Mouse (Mus musculus): ENCODE results near the gene Pak6.

DNA sequence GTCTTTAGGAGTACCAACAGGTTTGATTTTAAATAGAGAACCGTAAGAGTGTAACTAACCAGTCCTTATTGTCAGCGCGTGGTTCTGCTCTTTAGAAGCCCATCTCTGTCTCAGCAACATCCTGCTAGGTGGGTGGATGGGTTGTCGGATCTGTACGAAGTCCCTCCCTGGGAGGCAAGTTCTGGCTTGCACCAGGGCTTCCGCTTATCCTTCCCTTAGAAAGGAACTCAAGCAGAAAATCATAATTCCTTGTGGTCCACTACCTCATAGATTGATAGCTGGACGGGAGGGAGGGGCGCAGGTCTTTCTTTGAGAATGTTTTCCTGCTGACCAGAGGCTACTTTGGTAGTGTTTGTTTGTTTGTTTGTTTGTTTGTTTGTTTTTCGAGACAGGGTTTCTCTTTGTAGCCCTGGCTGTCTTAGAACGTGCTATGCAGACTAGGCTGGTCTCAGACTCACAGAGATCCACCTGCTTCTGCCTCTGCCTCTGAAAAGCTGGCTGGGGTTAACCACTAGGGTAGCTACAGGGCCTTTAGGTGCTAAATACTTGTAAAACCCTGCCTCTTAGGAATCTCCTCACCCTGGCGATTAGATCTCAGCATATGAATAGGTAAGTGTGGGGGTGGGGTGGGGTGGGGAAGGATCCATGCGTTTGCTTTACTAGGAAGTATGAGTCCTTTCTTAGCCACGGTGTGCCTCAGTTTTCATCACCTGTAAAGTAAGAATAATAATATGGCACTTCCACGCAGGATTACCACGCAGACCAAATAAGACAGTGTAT, 10.8 kb downstream of the Pak6 start:
- TF ChIP-seq POLR2A (IDR thresholded peaks at IDR 0.05; ENCODE audit: insufficient read length, low read depth) (no peak), CEBPB (IDR thresholded peaks at IDR 0.05; ENCODE audit: insufficient read depth, poor library complexity, severe bottlenecking) (no peak)
